Mouse (Mus musculus): ENCODE measurements around the gene 1700020A23Rik.

1700020A23Rik gene

DNA sequence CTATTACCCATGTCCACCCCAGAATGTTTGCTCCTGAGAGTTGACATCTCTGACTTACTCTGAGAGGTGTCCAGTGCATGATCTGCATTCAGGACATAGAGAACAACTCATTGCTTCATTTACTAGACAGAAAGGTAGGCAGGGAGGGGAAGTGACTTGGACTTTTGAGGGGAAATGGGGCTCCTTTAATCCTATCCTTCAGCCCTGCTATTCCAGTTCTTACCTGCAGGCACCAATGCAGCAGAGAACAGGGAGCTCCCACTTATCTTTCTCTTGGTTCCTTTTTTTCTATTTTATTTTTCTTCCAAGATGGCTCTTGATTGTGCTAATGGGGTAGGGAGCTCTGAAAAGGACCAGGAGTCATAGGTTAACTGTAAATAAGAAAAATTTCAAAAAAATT lies 43.4 kb downstream of the 1700020A23Rik start:
- in situ Hi-C loops (cut with MboI; ENCODE audit: unreplicated experiment in 2 of 2), result loop anchor here (5.0 kb wide), 2 partner anchors 109 to 114 kb away; partner anchors contain the start of gene Mrps26 (in 1 of the 2)

DNA sequence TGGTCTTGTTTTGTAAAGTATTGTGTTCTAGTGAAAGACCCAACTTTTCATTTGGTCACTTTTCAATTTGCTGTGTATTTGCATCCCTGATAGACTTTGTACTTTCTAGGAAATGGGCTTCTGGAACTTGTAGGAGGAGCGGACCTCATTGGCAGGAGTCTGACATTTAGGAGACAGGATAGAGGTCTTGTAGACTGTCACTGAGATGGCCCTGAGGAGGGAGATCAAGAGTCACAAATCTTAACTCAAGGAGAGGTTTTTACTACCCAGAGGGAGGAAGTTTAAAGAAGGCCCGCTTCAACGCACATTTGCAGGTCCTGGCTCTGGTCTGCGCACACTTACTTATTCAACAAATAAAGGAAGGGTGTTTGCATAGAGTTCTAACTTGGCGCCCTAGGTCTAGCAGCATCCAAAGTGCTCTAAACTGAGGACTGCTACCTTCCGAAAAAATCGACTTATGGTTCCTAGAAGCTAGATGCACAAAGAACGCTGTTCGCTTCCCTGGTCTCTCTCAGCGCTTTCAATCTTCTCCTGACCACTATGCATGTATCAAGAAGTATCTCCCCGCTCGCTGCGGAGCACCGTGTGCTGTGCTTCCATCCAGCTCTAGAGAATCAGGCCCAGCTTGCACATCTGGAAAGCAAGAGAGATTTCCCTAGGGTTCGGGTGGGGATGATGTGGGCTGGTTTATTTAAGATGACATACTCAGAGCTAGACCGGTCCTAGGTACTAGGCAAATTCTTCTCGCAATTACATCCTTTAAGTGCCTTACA lies 44.1 kb downstream of the 1700020A23Rik start:
- in situ Hi-C loops (cut with MboI; ENCODE audit: unreplicated experiment in 2 of 2), result loop anchor here (5.0 kb wide), 2 partner anchors 108 to 113 kb away; partner anchors contain the start of gene Mrps26 (in 1 of the 2)

DNA sequence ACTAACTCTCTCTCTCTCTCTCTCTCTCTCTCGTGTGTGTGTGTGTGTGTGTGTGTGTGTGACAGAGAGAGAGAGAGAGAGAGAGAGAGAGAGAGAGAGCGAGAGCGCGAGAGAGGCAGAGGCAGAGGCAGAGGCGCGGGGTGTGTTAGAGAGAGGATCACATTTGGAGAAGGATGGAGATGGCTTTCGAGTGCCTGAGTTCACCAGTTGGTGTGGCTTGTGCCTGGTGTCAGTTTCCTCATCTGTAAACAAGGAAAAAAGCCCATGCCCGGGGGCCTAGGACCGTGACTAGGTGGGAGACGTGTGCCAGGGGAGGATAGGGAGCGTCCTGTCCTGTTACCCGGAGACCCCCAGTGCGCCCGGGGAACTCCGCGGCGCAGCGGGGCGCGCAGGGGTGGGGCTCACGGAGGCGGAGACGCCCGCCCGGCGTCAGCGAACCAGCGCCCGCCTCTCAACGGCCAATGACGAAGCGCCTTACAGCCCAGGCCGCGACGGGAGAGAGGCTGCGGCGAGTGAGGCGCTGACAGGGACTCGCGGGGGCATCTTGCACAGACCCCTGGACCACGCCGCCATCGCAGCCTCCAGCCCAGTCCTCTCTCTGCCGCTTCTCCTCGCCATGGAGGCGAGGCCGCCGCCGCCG lies 44.9 kb downstream of the 1700020A23Rik start, which contains the start of gene Ptpra:
Gene Ptpra, plus strand, starts transcription at position 485 of the 640 bp plus-strand sequence.
- in situ Hi-C loops (cut with MboI; ENCODE audit: unreplicated experiment in 2 of 2), result loop anchor here (5.0 kb wide), 2 partner anchors 107 to 112 kb away; partner anchors contain the start of gene Mrps26 (in 1 of the 2)

DNA sequence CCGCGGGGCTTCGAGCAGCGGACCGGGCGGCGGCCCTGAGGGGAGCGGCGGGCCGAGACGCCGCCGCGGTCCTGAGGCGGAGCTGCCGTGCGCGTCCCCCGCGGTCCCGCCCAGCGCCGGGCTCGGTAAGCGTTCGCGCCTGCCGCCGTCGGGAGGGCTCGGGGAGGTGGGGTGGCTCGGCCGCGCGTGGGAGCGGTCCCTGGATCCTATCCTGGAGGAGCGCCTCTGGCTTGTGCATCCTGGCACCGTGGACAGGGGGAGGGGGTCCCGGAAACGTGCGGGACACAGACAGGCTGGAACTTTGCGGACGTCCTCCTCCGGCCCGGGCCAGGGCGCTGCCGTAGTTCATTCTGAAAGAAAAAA lies 45.4 kb downstream of the 1700020A23Rik start:
- in situ Hi-C loops (cut with MboI; ENCODE audit: unreplicated experiment in 2 of 2), result no loop called here

DNA sequence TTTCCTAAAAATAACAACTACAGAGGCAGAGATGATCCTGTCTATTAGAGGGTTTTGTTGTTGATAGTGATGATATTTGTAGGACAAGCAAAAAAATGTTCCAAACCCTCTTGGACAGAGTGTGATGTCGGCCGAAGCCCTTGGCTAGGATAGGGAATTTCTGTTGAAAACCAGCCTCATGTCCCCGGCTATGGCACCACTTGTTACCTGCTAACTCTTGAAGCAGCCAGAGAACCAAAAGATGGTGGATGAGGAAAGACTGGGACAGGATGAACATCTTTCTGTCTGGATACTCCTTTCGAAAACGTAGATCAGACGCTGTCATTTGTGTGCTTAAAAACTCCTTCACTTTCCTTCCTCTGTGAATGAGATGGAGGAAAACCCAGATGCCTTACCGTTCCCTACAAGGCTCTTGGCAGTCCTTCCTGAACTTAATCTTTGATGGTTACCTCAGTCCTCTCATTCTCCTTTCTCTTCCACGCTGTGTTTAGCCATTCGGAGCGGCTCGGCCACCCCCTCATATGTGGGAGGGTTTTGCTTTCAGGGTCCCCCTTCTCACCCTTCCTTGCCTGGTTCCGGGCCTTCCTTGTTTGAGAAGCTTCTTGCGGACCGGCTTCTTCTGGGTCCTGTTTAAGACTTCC lies 46.1 kb downstream of the 1700020A23Rik start:
- in situ Hi-C loops (cut with MboI; ENCODE audit: unreplicated experiment in 2 of 2), result no loop called here

DNA sequence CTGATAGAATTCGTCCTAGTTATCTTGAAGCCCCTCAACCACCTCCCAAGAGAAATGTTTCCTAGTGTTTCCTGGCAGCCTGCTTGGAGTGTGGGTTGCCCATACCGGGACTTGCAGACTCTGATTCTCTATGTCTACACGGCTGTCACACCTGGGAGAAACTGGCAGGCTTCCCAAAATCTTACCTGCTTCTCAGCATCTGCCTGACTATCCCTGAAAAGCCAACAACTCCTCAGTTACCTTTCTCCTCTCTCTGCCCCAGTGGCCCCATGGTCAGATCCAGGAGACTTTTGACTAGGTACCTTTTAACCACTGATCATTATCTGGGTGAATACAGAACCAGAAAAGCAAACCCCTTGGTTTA lies 46.6 kb downstream of the 1700020A23Rik start:
- in situ Hi-C loops (cut with MboI; ENCODE audit: unreplicated experiment in 2 of 2), result no loop called here

DNA sequence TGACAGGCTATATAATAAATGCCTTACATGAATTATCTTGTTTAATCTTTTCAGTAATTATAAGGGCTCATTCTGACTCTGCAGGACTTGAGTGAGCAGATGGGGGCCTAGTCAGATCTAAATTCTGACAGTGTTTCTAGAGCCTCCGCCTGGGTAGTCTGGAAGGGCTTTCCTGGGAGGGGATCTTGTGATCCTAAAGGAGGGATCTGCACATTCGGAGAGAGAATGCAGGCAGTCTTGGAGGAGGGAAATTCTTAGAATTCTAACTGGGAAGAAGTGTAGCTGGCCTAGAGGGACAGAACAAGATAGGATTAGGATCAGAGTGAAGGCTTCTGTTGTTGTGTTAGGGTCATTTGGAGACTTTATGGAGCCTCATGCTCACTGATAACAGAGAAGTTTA lies 47.2 kb downstream of the 1700020A23Rik start:
- in situ Hi-C loops (cut with MboI; ENCODE audit: unreplicated experiment in 2 of 2), result no loop called here

DNA sequence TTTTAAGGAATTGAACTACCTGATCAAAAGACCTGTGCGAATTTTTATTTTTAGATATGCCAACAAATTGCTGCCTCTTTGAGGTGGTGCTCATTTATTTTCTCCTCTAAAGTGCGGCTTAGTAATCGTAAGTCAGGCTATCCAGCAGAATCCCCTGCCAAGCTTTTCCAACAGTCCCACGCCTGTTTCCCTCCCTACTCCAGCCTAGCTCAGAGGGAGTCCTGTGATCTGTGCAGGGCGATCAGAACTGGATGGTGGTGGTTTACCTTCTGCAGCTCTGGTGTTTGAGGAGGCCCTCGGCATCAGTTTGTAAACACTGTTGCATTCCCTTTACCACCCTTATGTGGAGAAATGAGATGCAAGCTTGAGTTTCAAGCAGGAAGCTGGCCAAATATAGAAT lies 48.4 kb downstream of the 1700020A23Rik start:
- in situ Hi-C loops (cut with MboI; ENCODE audit: unreplicated experiment in 2 of 2), result no loop called here

DNA sequence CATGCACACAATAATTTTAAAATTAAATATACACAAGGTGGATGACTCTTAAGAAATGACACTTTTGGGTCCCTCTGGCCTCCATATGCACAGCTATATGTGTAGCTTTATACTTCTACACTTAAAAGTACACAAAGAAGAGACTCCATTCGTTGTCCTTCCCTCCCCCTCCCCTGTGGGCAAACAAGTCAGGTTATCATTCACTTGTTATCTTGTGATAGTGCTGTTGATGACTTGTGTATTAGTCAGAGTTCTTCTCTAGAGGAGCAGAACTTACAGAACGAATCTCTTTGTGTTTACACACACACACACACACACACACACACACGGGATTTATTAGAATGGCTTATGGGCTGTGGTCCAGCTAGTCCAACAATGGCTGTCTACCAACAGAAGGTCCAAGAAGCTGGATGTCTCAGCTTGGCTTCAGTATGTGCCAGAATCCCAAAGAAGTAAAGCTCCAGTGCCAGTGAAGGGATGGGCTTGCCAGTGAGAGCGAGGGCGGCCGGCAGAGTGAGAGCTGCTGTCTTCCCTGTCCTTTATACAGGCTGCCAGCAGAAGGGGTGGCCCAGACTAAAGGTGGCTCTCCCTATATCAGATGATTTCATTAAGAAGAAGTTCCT lies 49.8 kb downstream of the 1700020A23Rik start:
- in situ Hi-C loops (cut with MboI; ENCODE audit: unreplicated experiment in 2 of 2), result no loop called here
